Mouse (Mus musculus): ENCODE results near the gene Col8a1.

The Col8a1 gene

GRCm38 (mm10) chr16:57672251-57672650 is 82.3 kb downstream of the Col8a1 start:
- no peak for DNase-seq (ENCODE audit: low spot score in 2 of 2)

GRCm38 (mm10) chr16:57671637-57672036 is 82.9 kb downstream of the Col8a1 start:
- no peak for DNase-seq (ENCODE audit: low spot score in 2 of 2)

- DNase-seq (ENCODE audit: low spot score in 2 of 2) = peak in 1 of 2 experiments; percentile 3
Measured at GRCm38 (mm10) chr16:57669348-57669747, 85.2 kb downstream of the Col8a1 start.

- no peak for DNase-seq (ENCODE audit: low spot score in 2 of 2)
Measured at GRCm38 (mm10) chr16:57662661-57663060, 91.9 kb downstream of the Col8a1 start.

- no peak for DNase-seq (ENCODE audit: low spot score in 2 of 2)
Measured at GRCm38 (mm10) chr16:57649888-57650287, 104.6 kb downstream of the Col8a1 start.

- DNase-seq (ENCODE audit: low spot score in 2 of 2) = no peak
Measured at GRCm38 (mm10) chr16:57641346-57641885, 113.1 kb downstream of the Col8a1 start.

GRCm38 (mm10) chr16:57634766-57635165 is 119.8 kb downstream of the Col8a1 start:
- no peak for DNase-seq (ENCODE audit: low spot score in 2 of 2)

GRCm38 (mm10) chr16:57634191-57634590 is 120.3 kb downstream of the Col8a1 start:
- DNase-seq (ENCODE audit: low spot score in 2 of 2) = peak; percentile 40 to 73

- no peak for DNase-seq (ENCODE audit: low spot score in 2 of 2)
Measured at GRCm38 (mm10) chr16:57611768-57612167, 142.8 kb downstream of the Col8a1 start.

GRCm38 (mm10) chr16:57606444-57607227 is 147.9 kb downstream of the Col8a1 start, which contains the start of gene Cmss1:
Gene Cmss1, minus strand, starts transcription at chr16:57606864.
- DNase-seq (ENCODE audit: low spot score in 2 of 2) = peak; percentile 63 to 77

GRCm38 (mm10) chr16:57601031-57601430 is 153.5 kb downstream of the Col8a1 start:
- no peak for DNase-seq (ENCODE audit: low spot score in 2 of 2)

- no peak for DNase-seq (ENCODE audit: low spot score in 2 of 2)
Measured at GRCm38 (mm10) chr16:57597295-57597957, 157.1 kb downstream of the Col8a1 start.

GRCm38 (mm10) chr16:57593422-57594157 is 160.9 kb downstream of the Col8a1 start:
- peak in 1 of 2 experiments; percentile 11 for DNase-seq (ENCODE audit: low spot score in 2 of 2)

- DNase-seq (ENCODE audit: low spot score in 2 of 2) = no peak
Measured at GRCm38 (mm10) chr16:57585201-57585600, 169.3 kb downstream of the Col8a1 start.

- DNase-seq (ENCODE audit: low spot score in 2 of 2) = no peak
Measured at GRCm38 (mm10) chr16:57582008-57582407, 172.5 kb downstream of the Col8a1 start.

- no peak for DNase-seq (ENCODE audit: low spot score in 2 of 2)
Measured at GRCm38 (mm10) chr16:57580041-57580440, 174.5 kb downstream of the Col8a1 start.

GRCm38 (mm10) chr16:57577519-57577918 is 177.0 kb downstream of the Col8a1 start:
- no peak for DNase-seq (ENCODE audit: low spot score in 2 of 2)

GRCm38 (mm10) chr16:57575764-57576388 is 178.7 kb downstream of the Col8a1 start:
- no peak for DNase-seq (ENCODE audit: low spot score in 2 of 2)
